Mouse (Mus musculus) layer of hippocampus, postnatal 36 days (tissue): ENCODE measurements at regions not wholly inside any gene's neighbourhood (a gene's known extent, or its start where the extent isn't known, plus 50 kb on each side); places are given as distances from the start of the nearest gene placed in this dataset.

Experiments
- DNase-seq, 2 experiments: peaks; one replicate each; pipeline ENCODE4 v3.0.0; 2022

GRCm38 (mm10) chr6:36058206-36058605 is 329.7 kb upstream of the Chrm2 start:
- DNase-seq: no peak

DNA sequence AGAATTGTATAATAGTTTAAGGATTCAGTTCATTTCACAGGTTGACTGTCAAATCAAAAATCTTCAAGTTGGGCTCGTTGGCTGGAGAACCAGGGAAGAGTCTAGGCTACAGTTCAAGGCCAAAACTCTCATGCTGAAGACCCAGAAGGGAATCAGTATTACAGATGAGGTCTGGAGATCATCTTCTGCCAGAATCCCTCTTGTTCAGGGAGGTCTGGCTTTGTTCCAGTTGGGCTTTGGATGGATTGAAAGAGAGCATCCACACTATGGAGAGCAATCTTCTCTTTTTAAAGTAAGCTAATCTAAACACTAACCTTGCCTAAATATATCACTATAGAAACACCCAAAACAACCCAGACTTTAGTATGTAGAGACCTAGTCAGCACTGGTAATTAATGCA is 327.5 kb upstream of the Chrm2 start:
- no peak for DNase-seq

- DNase-seq: no peak
Measured at GRCm38 (mm10) chr6:36064919-36065318, 323.0 kb upstream of the Chrm2 start.

DNA sequence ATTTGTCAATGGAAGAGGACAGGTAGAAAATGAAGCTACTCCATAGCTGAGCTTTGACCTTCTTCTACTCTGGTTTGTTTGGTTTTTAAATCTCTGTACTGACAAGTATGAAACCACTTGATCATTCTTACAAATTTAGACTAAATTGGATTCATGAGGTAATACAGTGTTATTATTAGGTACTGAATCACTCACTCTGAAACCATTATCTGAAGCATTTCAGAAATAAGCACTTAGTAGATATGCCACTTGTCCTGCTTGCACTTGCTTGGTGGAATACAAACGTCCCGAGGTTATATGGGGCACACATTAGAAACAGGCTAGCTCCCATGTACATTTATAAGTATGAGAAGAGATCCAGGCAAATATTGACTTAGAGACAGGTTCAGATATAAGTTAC is 319.2 kb upstream of the Chrm2 start:
- no peak for DNase-seq

DNA sequence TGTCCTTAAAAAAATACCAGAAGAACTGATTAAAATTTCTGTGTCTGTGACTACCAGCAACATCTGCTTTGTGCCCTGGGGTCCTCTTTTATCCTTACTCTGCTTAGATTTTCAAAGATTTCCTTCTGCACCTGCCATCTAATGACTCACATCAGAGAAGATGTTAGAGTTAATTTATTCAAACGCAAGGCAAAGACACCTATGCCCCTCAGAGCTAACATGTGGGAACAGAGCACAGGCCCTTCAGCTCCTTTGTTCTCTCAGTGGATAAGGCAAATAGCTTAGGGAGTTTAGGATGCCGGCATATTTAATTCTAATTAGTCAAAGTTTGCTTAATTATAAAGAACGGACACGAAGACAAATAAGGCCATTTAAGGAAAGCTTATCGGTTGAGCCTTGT is 308.3 kb upstream of the Chrm2 start:
- DNase-seq: no peak

DNA sequence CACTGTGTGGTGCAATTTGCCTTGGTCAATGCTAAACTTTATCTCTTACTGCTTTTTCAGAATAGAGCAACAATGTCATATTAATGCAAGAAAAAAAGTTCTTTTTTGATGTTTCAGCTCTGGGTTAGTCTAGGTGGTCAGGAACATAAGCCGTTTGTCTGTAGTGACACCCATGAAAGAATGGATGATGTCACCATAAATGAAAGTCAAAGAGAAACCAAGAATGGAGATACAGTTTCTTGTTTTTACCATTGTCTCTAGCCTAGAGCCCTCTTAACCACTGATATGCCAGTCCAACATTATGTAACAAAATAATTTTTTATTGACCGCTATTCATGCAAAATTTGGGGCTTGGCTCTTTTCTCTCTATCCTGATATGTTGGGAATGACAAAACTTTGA is 294.3 kb upstream of the Chrm2 start:
- DNase-seq: no peak

DNA sequence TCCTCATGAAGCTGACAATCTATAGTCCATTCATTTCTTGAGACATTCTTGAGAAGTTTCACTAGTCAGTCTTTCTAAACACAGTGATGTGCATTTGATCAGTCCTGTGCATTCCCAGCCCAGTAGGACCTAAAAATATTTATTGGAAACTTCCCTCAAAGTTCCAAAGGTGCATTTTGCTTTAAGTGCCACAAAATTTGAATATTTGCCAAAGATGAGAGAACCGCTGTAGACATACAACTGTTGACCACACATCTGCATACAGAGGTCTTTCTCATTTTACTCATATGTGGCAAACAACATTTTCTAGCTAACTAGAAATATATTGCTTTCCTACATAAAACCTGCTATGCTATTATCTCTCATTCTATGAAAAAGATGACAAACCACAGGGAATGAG is 293.8 kb upstream of the Chrm2 start:
- no peak for DNase-seq

- DNase-seq: no peak
Measured at GRCm38 (mm10) chr6:36097391-36097790, 290.5 kb upstream of the Chrm2 start.

DNA sequence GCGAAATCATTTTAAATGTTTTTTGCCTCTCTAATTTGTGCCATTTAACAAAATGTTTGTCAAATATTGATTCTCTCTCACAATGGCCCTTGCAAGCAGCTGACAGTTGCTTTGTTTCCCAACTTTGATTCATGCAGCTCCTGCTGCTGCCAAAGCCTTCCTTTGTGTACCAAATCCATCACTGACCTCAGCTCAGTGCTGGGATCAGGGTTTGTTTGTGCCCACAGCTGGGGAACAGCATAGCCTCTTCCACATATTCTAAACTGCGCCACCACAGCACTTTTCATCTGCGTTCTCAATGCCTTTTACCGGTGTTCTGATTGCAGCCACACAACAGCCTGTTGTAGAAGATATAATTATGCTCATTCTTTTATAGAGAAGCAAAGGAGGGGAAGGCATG is 289.7 kb upstream of the Chrm2 start:
- no peak for DNase-seq

DNA sequence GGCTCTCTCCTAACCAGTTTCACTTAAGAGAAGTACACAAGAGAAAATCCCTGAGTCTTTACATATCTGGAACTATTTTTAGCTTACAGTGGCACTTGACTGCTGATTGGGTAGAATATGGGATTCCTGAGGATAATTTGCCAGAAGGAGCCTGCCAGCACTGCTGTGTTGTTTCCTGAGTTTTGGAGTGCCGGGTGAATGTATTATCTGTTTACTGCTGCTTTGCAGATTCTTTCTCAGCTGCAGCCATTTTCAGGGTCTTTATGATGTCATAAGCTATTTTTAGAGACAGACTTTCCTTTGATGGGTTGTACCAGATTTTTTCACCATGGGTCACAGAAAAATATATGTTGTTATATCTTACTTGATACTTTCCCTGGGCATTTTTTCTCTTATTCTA is 279.1 kb upstream of the Chrm2 start:
- no peak for DNase-seq

- no peak for DNase-seq
Measured at GRCm38 (mm10) chr6:36137223-36137622, 250.7 kb upstream of the Chrm2 start.

- no peak for DNase-seq
Measured at GRCm38 (mm10) chr6:36147267-36147666, 240.6 kb upstream of the Chrm2 start.

GRCm38 (mm10) chr6:36174514-36174913 is 213.4 kb upstream of the Chrm2 start:
- no peak for DNase-seq

- DNase-seq: no peak
Measured at GRCm38 (mm10) chr6:36175112-36175511, 212.8 kb upstream of the Chrm2 start.

GRCm38 (mm10) chr6:36179895-36180294 is 208.0 kb upstream of the Chrm2 start:
- DNase-seq: no peak

- no peak for DNase-seq
Measured at GRCm38 (mm10) chr6:36182698-36183097, 205.2 kb upstream of the Chrm2 start.

DNA sequence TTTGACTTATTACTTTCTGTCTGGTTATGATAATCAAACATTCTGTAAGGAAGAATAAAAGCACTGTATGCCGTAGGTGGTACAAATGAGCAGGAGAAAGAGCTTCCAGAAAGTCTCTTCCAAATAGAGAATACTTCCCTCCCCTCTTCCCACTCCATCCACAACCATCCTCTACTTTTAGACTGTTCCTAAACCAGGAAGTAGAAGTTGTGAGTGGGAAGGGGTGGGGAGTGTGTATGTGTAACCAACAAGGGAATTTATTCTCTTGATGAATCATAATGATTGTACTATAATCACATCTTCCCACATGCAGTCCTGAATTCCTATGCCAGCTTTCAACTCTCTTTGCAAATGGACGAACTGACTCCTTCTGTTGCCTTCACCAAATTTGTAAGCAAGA is 181.2 kb upstream of the Chrm2 start:
- peak; percentile 2 to 37 for DNase-seq

DNA sequence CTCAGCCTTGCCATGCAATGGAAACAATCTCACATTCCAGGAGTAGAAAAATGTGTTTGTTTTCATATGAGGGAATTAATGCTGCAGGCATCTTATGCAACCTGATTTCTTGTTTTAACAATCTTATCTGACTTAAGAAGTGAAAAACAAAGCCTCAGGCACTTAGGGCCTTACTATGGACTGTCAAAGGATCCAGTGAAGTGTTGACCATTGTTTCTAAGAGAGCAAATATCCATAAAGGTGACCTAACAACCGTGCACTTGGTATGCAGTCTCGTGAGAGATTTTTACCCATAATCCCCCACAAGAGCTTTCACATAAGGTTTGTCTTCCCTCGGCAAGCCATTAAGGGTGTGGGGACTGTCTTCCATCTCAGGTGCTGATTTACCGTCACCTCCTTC is 166.6 kb upstream of the Chrm2 start:
- DNase-seq: no peak

- no peak for DNase-seq
Measured at GRCm38 (mm10) chr6:36234438-36234837, 153.4 kb upstream of the Chrm2 start.

DNA sequence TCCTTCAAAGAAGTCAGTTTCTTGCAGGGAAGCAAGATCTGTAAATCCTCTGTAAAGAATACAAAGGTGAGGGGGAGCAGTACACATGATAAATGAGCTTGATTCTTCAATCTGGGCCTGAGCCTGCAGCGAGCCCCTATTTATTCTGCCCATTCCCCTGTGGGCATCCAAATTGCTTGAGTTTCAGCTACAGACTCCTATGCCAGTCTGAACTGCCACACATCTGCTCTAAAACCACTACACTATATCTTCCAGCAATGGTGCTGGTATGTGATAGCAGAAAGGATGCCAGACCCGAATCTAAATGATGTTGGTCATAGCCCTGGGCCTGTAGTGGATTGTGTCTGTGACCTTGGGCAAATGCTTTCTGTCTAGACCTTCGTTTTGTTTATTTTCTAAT is 140.9 kb upstream of the Chrm2 start:
- no peak for DNase-seq

DNA sequence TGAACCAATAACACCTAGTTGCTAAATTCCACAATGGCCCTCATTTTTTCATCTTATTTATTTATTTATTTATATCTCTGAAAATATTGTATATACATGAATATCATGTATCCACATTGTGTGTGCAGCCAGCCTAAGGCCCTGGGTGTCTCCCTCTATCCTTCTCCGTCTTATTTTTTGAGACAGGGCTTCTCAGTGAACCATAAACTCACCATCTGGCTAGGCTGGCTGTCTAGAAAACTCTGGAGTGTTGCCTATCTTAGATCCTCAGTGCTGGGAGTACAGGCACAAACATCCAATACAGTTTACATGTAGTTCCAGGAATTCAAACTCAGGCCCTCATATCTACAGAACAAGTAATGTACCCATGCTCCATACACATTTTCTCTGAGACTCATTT is 139.7 kb upstream of the Chrm2 start:
- no peak for DNase-seq

DNA sequence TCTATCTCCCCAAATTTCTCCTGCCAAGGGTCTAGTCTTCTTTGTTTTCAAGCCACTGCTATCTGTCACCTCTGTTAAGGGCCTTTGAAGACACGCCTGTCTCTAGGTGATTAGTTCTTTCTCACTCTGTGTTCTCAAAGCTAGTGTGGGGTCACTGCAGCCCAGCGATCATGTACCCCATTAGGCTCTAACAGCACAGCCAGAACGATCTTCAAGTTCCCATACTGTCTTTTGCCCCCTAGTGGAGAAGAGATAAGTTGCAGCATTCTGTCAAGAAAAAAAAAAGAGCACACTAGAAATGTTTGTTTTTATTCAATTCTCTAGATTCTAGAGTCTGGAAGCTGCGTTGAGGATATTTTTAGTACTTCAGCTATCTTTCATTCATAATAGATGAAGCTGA is 138.8 kb upstream of the Chrm2 start:
- DNase-seq: no peak

DNA sequence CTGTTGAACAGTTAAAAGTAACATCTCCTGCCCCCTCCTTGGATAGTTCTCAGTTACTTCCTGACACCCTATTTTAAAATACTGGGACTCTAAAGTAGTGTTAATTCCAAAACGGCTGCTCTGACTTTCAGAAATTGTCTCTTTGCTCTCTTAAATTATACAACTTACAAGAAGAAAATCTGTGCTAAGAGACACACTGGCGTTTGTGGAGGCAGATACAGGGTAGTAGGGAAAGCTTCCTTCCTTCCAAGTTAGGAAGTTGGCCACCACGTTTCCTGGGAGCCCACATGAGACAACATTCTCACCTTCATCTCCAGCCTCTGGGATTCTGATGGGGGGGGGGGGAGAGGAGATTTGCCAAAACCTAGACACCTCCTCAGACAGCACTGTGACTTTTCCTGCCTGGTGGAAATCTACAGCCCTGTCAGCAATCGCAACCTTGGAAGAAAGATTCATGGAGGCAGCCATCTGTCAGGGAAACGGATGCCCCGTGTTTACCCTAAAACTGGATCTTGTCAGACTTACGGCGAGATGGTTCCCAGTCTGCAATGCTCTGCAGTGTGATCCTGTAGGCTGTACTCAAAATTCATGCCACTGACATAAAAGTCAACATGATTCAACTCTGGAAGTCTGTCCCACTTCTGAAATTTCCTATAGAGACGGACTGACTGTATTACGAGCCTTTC is 121.0 kb upstream of the Chrm2 start:
- DNase-seq: no peak

DNA sequence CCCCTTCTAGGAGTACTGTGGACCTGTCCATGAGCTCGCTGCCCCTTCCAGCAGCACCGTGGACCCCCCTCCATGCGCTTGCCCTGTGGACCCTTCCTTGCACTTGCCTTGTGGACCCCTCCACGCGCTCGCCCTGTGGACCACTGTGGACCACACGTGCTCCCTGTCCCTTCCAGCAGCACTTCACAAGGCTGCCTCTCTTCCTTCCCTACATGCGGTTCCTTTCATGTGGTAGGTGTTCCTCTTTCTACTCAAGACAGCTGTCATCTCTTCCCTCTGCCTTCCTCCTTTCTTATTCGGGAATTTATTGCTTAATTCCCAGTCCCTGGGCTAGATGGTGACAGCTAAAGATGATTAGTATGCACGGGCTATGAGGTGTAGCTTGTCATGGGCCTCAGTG is 101.2 kb upstream of the Chrm2 start:
- no peak for DNase-seq

DNA sequence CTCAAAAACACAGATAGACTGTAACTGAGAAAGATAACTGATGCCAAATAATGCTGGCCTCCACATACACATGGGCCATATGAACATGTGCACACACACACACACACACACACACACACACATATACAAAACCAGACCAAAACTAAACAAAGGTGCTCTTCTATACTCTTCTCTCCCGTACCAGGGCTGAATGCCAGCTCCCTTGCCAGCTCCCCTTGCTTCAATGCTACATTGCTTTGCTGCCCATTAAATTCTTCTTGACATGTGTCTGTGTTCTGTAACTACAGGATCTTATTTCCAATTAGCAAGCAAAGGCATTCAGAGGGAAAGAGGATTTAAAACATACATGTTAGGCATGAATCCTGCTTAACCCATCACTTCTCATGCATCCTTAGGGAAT is 74.3 kb upstream of the Chrm2 start:
- DNase-seq: no peak
